Mouse (Mus musculus) bone marrow, adult 2 months (tissue): Measurements from ENCODE around the gene Kif1b. TPM values are rescaled to one million over a fixed set of nuclear protein-coding genes. Genes with fewer than 3 reads are reported as not detected.
A peak's percentile ranks its signal among the peaks of the same experiment; 100 is the strongest.

Experiments used
- H3K27ac ChIP-seq: fragments of 200-500 bp; 2 replicates; pipeline ENCODE4 v1.5.1; 2012; ENCODE audit warnings: low read depth, mild to moderate bottlenecking, control low read depth, inconsistent platforms, low read length; ENCODE audit not compliant: control insufficient read depth, poor library complexity, insufficient read depth
- H3K4me1 ChIP-seq: fragments of 200-500 bp; 2 replicates; pipeline ENCODE4 v1.6.1; 2011; ENCODE audit warnings: low read length; ENCODE audit not compliant: control insufficient read depth, insufficient read depth
- H3K4me3 ChIP-seq: fragments of 200-500 bp; replicated peaks from 2 replicates; pipeline ENCODE3; 2011; ENCODE audit warnings: mild to moderate bottlenecking, low read depth, low read length, control low read depth; ENCODE audit not compliant: control insufficient read depth
- CTCF ChIP-seq: fragments of 200-500 bp; IDR thresholded peaks from 2 replicates; pipeline ENCODE4 v1.5.1; 2011; ENCODE audit warnings: low read length, control low read depth; ENCODE audit not compliant: control insufficient read depth, insufficient read depth
- POLR2A ChIP-seq: fragments of 200-500 bp; IDR thresholded peaks from 2 replicates; pipeline ENCODE4 v1.6.1; 2011; ENCODE audit warnings: low read depth, mild to moderate bottlenecking, control low read depth, low read length, borderline replicate concordance; ENCODE audit not compliant: control insufficient read depth
- WGBS: fragments of 180-500 bp; shearing (Covaris S2); methylation state at CpG from one replicate; pipeline ENCODE4 v1.1.7; 2018; 5-methylcytosine and 5-hydroxymethylcytosine counted together
- polyA plus RNA-seq: library from polyadenylated mRNA; stranded (reverse); fragments of >200 nt; gene quantifications from 2 replicates; pipeline ENCODE4 v1.2.4, GENCODE M21; 2011; ENCODE audit warnings: low replicate concordance; ENCODE audit not compliant: missing spikeins, insufficient read depth, insufficient read length

Kif1b gene
- polyA plus RNA-seq, 1 experiment, result 11.5 TPM

DNA sequence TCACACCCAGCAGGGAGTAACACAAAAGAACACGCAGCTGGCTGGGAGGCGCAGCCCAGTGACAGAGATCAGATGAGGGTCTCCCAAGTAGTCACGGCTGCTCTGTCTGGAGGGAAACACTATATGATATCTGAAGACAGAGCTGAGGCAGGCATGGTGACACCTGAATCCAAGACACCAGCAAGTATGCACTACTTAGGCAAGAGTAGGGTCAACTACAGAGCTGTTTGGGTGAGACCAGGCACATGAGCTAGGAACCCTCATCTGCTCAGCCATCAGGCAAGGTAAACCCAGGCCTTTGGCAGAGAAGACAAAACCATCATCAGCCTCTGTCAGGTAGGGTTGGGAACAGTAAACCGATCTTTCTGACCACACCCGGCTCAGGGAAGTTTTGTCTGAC, 174.1 kb downstream of the Kif1b start:
- WGBS, result 80% methylated on average over 5 of the region's 5 CpGs
- Histone ChIP-seq H3K4me1 (peaks cover 5% of the 10 kb centered on the region; the same call in 1 of the 2 replicates), H3K4me3 (no peak overlapping the region), H3K27ac (peak overlapping the region; percentile 36; the same call in 1 of the 2 replicates)
- TF ChIP-seq POLR2A, result no peak
- no peak for TF ChIP-seq CTCF

DNA sequence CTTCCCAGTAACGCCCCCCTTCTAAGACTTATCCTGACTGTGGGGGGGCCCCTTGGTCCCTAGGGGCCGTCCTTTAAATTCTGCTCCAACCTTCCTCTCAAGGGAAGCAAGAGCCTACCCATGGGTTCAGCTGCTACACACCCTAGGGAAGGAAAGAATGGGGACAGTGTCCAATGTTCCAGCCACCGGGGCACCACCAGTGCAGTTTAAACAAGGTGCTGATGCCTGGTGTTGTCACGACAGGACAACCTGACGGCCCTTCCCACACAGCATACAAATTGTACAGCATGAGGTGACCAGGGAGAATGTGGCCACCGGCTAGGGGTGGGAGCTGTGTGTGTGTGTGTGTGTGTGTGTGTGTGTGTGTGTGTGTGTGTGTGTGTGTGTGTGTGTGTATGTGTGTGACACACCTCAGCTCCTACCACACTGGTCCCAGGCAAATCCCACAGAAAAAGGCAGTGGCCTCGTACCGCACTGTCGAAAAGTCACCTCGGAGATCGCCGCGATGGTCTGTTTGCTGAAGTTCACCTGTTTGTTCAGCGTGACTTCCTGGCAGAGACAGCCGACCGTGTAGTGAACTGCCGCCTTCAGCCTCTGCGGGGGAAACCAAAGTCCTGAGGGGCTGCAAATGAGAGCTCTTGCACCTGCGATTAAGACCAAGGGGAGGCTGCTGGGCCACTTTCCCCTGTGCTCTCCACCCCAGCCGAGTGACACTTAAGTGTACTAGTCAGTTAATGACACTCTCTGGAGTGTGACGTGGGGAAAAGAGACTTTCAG, 175.5 kb downstream of the Kif1b start:
- Histone ChIP-seq H3K4me1 (peaks cover 3% of the 10 kb centered on the region; the same call in 1 of the 2 replicates), H3K27ac (peak overlapping the region; percentile 80), H3K4me3 (no peak overlapping the region)
- WGBS, result 78% methylated on average over 21 of the region's 21 CpGs
- TF ChIP-seq POLR2A (no peak), CTCF (no peak)

DNA sequence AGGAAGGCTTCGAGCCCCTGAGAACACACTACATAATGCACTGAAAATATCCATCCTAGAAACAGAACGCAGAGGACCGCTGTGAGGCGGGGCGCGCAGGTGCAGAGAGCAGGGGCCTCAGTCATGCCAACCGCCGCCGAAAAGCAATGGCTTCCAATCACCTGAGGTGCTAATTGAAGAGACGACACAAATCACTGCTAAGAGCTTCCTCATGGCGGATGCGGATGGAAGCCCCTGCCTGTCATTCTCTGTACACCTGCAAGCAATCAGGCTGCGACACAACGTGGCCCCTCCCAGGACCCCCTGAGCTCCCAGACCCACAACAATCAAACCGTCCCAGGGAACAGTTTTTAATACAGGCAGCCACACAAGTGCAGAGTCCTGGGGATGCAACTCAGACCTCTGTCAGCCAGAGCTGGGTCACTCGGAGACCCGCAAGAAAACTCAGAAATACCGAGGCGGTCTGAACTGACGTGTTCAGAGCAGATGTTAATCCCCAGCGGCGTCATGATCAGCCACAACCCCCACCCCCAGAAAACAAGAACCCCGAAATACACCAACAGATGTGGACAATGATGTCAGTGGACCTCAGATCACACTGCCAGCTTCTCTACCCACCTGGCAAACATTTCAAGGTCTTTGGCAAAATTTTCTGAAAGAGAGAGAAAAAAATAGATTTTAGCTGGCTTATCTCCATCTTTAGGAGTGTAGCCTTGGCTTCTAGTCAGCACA, 176.3 kb downstream of the Kif1b start:
- WGBS, result 88% methylated on average over 23 of the region's 23 CpGs
- Histone ChIP-seq H3K4me3 (no peak overlapping the region), H3K4me1 (peaks cover 3% of the 10 kb centered on the region; the same call in 1 of the 2 replicates), H3K27ac (no peak overlapping the region)
- TF ChIP-seq CTCF (no peak), POLR2A (no peak)

DNA sequence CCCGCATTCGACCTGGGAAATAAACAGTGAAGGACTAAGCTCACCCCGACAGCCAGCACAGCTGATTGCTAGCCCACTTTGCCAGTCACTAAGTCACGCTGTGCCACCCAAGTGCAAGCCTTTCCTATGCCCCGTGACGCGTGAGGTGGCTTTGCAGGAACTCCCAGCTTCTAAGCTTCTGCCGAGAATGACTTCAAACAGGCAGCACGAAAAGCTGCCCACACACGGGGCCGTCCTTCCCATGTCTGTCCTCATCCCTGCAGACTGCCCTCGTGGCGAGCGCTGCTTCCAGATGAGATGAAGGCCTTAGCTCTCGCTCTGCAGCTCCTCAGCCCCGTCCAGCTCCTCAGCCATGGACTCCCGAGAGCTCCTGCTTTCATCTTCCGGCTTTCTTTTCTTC, 179.0 kb downstream of the Kif1b start:
- Histone ChIP-seq H3K27ac (no peak overlapping the region), H3K4me3 (no peak overlapping the region), H3K4me1 (peaks cover 3% of the 10 kb centered on the region; the same call in 1 of the 2 replicates)
- TF ChIP-seq POLR2A, result no peak
- TF ChIP-seq CTCF, result no peak
- WGBS, result 91% methylated on average over 18 of the region's 18 CpGs

DNA sequence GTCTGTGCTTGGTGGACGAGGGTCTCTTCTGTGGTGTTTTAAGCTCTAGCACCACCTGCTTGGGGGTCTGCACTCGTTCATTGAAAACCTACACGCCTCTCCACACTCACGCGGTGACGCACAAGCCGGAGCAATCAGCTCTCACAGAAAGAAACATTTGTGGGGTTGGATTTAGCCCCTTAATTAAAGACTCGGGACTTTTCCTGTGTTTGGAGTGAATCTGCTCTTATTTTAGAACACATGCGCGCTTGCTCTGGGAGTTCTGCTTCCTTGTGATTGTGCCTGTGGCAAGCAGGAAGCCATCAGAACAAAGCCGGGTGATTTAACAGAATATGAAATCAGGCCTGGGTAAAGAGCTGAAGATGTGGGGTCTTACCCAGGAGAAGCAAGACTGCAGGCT, 180.8 kb downstream of the Kif1b start, which contains the start of gene Cort:
Gene Cort, minus strand, starts transcription at position 101 of the 400 bp plus-strand sequence.
- Histone ChIP-seq H3K4me1 (no peaks in the 10 kb centered on the region), H3K27ac (no peak within 1 kb of the TSS), H3K4me3 (no peak within 1 kb of the TSS)
- TF ChIP-seq POLR2A (no peak), CTCF (no peak)
- WGBS, result 80% methylated on average over 11 of the region's 11 CpGs

Other genes starting within 250 kb of the Kif1b start
- gene Pex14, start 207.8 kb downstream of the Kif1b start, polyA plus RNA-seq, result 5.6 and 12.4 TPM in 2 replicates
- gene Dffa, start 203.5 kb downstream of the Kif1b start, polyA plus RNA-seq, result 5.5 and 12.4 TPM in 2 replicates
- 1.5 TPM in 1 of 2 replicates, not detected in the other for gene Cort, start 180.9 kb downstream of the Kif1b start, polyA plus RNA-seq
- 37.7 and 47.8 TPM in 2 replicates for gene Cenps, start 170.1 kb downstream of the Kif1b start, polyA plus RNA-seq
- gene Pgd, start 140.9 kb downstream of the Kif1b start, polyA plus RNA-seq, result 68.6 and 170 TPM in 2 replicates
- 17.5 and 38.0 TPM in 2 replicates for gene Ube4b, start 119.1 kb upstream of the Kif1b start, polyA plus RNA-seq
- not detected in 2 replicates for gene Rbp7, start 147.3 kb upstream of the Kif1b start, polyA plus RNA-seq
- not detected in 2 replicates for gene Tmem274, start 169.7 kb upstream of the Kif1b start, polyA plus RNA-seq
- gene Nmnat1, start 177.5 kb upstream of the Kif1b start, polyA plus RNA-seq, result 0.99 and 3.6 TPM in 2 replicates
- gene Lzic, start 177.5 kb upstream of the Kif1b start, polyA plus RNA-seq, result 13.6 and 14.5 TPM in 2 replicates
- gene Ctnnbip1, start 210.5 kb upstream of the Kif1b start, polyA plus RNA-seq, result 4.8 and 6.0 TPM in 2 replicates